Mouse (Mus musculus) adrenal gland, postnatal 36 days (tissue): ENCODE results near the gene Icam4. TPM values are rescaled to one million over a fixed set of nuclear protein-coding genes. Genes with fewer than 3 reads are reported as not detected.
A peak's percentile ranks its signal among the peaks of the same experiment; 100 is the strongest.
"Not testable (repeated sequence)": the region's sequence is repeated elsewhere in the genome, so short reads cannot be mapped to it uniquely, and the experiment has no call there.

Experiments used
- DNase-seq, 2 experiments: peaks; one replicate each; pipeline ENCODE4 v3.0.0; 2021; ENCODE audit warnings: mixed read lengths in 1 of 2
- microRNA-seq: library from miRNA; unstranded; fragments of <30 nt; microRNA quantifications from one replicate; pipeline ENCODE4 v1.2.0, GENCODE M21; 2021
- total RNA-seq, 2 experiments: library from RNA; stranded (reverse); gene quantifications; 2 replicates each; pipeline ENCODE4 v1.2.3; 2021

Icam4 gene
- total RNA-seq, 2 experiments from 2014 or later = 1.9 to 2.8 TPM

DNA sequence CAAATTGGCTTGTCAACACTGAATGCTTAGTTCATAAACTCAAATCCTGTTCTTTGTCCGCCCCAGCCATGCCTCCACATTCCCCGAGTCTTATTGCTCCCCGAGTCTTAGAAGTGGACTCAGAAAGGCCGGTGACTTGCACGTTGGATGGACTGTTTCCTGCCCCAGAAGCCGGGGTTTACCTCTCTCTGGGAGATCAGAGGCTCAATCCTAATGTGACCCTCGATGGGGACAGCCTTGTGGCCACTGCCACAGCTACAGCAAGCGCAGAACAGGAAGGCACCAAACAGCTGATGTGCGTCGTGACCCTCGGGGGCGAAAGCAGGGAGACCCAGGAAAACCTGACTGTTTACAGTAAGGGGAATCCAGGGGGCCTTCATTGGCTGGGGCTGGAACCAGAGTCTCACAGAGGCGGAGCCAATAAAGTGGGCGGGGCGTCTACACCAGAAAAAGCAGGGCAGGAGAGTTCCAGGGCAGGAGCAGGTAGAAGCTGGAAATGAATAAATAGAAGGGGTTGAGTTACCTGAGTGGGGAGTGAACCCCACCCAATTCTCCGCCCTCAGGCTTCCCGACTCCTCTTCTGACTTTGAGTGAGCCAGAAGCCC is 5.4 kb downstream of the Icam4 start:
- no peak for DNase-seq

DNA sequence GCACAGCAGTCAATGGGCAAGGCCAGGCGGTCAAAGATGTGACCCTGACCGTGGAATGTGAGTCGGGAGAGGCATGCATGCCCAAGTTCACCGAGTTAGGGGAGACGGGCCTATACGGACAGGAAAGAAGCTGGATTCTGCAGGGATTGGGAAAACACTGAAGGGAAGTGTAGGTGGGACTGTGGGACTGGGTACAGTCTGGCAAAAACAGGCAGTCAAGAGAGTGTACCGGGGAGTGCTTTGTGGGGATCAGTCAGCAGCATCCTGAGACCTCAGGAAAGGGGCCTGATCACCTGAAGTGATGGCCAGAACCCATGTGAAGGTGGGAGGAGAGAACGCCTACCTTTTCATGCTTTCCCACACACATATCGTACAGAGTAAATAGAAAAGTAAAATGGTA is 6.4 kb downstream of the Icam4 start:
- DNase-seq = no peak

DNA sequence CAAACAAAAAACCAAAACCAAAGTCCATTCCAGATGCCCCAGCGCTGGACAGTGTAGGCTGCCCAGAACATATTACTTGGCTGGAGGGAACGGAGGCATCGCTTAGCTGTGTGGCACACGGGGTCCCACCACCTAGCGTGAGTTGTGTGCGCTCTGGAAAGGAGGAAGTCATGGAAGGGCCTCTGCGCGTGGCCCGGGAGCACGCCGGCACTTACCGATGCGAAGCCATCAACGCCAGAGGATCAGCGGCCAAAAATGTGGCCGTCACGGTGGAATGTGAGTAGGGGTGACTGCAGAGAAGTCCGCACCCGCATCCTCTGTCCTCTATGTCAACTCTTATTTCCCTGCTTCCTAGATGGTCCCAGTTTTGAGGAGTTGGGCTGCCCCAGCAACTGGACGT is 7.0 kb downstream of the Icam4 start:
- no peak for DNase-seq

DNA sequence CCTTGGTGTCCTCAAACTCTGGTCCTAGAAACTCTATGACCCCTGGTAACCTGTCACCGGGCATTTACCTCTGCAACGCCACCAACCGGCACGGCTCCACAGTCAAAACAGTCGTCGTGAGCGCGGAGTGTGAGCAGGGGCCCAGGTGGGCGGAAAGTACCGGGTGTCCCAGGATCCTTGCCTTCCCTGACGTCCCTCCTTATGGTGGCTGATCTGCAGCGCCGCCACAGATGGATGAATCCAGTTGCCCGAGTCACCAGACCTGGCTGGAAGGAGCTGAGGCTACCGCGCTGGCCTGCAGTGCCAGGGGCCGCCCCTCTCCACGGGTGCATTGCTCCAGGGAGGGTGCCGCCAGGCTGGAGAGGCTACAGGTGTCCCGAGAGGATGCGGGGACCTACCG is 7.5 kb downstream of the Icam4 start:
- DNase-seq = no peak

DNA sequence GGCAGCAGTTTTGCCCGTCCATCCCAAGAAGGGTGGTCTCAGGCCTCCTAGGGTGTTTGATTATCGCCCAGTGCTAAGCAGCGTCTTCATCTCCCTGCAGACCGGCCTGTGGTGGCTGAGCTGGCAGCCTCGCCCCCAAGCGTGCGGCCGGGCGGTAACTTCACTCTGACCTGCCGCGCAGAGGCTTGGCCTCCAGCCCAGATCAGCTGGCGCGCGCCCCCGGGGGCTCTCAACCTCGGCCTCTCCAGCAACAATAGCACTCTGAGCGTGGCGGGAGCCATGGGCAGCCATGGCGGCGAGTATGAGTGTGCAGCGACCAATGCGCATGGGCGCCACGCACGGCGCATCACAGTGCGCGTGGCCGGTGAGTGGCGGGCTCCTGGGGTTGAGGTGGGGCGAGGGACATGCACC is 8.3 kb downstream of the Icam4 start:
- DNase-seq = peak in 1 of 2 experiments; percentile 37

DNA sequence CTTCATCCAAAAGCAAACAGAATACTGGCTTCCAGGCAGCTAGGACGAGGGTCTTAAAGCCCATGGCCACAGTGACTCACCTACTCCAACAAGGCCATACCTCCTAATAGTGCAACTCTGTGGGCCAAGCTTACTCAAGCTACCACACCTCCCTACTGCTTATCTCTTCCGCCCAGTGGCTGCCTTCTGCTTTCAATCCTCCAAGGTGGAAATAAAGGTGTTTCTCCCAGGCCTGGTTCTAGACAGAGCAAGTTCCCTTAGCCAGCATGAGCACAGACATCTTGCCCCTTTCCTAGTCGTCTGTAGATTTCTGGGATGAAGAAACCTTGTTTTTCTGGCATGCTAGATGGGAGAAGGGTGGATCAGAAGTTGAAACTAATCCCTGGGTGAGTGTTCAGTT is 10.6 kb downstream of the Icam4 start:
- no peak for DNase-seq

DNA sequence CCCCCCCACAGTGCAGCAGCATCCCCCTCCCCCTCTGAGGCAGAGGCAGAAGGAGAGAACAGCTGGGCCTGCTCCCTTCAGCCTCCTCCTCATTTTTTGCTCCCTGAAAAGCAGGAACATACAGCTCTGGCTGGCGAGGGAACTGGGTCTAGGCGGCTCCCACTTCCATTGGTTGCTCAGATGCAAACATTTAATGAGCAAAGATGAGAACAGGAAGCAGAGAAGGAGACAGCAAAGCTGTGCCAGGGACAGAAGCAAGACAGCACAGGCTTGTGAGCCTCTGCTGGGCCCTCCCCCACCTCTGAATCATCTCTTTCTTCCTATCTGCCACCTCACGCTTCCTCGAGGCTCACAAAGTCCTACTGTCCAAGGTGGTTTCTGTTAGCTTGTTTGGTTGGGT is 12.1 kb downstream of the Icam4 start:
- peak in 1 of 2 experiments; percentile 56 for DNase-seq

DNA sequence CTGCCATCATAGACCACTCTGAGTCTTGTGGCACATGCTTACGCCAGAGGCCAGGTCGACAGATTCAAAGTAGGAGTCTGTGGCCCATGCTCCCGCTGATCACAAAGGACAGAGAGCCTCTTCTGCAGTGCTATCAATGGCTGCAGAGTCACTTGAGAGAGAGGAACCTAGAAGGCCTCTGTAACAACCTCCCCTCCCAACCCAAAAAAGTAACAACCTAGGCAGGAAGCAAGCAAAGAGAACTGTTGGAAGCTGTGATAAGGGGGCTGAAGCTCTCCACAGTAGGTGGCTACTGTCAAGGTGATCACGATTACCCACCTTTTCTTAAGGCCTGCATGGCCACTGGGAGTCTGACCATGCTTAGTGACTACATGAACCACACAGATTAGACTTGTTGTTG is 14.4 kb downstream of the Icam4 start:
- DNase-seq = no peak

DNA sequence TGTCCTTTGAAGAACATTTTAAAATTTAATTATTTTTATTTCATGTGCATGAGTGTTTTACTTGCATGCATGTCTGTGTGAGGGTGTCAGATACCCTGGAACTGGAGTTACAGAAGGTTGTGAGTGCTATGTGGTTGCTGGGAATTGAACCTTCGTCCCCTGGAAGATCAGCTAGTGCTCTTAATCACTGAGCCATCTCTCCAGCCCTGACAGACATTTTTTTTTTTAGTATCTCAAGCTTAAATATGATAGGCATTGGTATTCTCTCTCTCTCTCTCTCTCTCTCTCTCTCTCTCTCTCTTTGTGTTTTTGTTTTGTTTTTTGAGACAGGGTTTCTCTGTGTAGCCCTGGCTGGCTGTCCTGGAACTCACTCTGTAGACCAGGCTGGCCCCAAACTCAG is 15.6 kb downstream of the Icam4 start:
- DNase-seq = not testable (repeated sequence)

DNA sequence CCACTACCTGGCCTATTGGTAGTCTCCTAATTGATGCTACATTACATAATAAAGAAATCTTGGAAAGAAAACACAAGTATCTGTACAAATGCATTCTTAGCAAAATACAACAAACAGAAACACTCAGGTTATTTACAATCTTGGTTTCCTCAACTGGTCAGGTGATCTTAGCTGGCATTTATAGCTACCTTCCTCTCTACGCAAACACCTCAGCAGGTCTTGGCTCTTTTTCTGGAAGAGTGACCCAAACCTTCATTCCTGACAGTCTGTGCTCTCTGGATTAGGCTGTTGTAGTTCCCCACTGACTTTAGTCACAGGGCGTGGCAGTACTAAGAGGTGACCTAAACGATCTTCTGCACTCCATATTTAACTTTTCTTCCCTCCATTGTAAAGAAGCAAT is 16.1 kb downstream of the Icam4 start:
- no peak for DNase-seq

DNA sequence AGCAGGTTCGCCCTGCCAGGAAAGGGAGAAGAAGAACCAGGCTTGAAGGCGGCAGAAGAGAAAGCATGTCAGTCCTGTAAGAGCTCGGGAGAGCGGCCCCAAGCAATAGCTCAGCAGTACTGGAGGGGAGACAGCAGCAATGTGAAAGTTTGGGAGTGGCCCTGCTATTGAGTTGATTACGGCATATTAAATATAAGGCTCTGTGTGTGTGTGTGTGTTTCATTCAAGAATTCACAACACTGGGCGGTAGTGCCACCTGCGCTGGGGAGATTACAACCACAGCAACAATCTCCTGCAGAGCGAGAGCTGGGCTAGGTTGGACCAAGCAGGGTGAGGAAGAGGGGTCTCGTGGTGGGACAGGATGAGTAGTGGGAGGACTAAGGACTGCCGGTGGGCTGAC is 22.4 kb downstream of the Icam4 start:
- no peak for DNase-seq

DNA sequence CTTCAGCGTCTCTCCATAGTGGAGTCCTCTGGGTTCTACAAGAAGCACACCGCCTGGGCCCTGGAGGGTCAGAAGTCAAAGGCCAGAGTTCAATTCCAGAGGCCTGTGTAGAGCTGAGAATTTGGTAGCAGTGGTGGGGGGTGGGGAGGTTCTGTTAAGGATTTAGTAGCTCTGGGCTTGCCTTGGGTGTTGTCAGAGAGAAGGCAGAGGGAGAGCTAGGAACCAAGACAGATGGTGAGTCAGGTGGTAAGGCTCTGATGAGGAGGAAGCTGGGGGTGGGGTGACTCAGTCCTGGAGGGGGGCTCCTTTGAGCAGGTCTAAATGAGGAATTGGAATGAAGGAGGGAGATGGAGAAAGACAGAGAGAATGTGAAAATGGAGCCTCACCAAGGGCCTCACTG is 33.8 kb downstream of the Icam4 start:
- DNase-seq = no peak

DNA sequence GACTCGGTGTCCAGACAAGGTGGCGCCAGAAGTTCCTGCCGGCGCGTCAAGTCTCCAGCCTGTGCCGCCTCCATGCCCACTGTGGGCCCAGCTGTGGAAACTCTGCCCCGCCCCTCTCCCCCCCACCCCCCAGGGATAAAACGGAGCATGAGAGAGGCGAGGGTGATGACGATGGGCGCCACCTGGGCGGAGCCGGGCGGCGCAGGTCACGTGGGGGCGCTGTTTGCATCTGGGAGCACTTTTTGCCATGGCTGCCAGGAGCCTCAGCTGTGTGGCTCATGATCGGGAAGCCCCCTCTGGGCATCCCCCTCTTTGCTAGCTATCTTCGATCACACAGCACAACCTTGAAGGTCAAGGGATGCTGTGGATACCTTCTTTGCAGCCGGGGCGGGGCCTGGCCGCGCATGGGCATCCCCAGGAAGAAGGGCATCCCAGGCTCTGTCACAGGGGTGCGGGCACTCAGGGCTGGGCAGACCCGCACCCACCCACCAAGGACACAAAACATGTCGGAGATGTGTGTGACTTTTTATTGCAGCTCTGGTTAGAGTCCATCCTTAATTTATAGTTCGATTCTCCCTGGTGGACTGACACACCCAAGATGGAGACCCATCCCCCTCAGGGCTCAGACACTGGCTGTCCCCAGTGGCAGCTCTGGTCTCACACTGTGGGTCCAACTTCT is 38.0 kb downstream of the Icam4 start, which contains the start of gene Zglp1:
Zglp1 (minus strand) TSS at position 88 of the 679 bp plus-strand sequence.
- DNase-seq = no peak

DNA sequence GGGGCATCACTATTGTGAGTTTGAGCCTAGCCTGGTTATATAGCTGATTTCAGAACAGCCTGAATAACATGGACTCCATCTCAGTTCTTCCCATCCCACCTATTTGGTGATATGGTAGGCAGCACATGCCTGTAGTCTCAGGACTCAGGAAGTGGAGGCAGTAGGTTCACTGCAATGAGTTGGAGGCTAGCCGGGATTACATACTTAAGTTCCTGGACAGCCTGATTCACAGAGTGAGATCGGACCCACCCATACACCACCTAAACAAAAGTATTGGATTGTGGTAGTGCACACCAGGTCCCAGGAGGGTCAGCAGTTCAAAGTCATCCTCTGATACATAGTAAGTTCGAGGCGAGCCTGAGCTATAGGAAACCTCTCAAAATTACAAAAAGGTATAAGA is 43.5 kb downstream of the Icam4 start:
- DNase-seq = no peak

DNA sequence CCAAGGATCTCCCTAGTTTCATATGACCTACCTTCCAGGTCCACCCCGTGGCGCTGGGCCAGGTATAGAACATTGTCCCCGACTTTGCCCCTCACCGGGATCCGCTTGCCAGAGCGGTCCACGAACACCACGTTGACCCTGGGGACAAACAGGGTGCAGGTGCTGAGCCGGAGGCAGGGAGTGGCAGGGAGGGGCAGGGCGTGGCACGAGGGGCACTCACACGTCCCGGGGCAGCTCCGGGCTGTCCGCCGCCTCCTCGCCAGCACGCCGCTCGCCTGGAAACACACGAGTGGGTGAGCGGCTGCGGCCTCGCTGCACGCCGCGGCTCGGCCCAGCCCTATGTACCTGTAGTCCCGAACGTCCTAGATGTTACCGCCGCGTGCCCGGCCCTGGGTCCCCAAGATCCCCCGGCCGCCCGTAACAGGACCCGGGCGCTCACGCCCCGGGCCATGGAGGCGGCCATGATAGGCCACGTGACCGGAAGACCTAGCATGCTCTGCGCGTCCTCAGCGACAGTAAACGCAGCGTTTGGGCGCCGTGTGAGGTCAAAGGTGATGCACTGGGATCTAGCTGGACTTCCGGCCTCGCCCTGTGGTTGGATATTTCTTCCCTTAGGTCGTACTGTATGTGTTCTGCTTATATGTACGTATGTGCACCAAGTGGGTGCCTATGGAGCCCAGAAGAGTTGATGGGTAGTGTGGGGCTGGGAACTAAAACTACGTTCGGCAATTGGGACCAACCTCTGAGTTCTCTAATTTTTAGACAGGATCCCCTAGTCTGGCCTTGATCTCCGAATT is 44.1 kb downstream of the Icam4 start, which contains the start of the genes Gm49373 and Fdx1l:
Gm49373 (minus strand) TSS at position 53 of the 797 bp plus-strand sequence.
Fdx1l (minus strand) TSS at position 571 of the 797 bp plus-strand sequence.
- peak; percentile 93 to 94 for DNase-seq

DNA sequence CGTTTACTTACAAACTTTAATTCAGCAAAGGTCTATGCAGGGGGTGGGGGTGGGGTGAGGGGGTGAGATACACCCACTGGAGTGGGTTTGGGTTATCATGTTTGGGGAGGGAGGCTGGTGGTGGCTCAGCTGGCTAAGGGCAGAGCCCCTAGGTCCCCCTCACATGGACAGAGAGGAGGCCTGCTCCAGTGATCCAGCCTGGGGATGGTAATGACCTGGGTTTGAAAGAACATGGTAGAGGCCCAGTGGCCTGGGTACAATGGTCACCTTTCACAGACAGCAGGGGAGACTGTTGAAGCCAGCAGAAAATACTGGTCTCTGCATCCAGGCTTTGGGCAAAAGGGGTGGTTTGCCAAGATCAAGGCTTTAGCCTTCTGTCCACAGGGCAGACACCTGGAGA is 45.0 kb downstream of the Icam4 start:
- DNase-seq = no peak

DNA sequence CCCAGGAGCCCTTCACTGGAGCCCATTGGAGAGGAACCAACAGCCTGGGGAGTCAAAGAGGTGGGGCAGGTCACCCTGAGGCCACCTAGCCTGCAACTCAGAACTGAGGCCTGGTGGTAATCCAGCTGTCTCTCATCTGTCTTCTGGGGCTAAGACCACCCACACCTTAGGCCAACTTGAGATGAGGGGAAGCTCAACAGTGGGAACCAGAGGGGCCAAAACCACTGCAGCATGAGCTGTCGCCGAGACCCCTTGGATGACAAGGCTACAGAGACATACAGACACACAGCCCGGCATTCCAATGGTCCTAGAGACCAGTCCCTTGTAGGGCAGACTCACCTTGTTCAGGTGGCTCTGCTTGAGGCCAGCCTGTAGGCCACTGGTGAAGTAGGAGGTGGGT is 46.5 kb downstream of the Icam4 start:
- DNase-seq = no peak

Small RNA genes within 50 kb of the gene (microRNA-seq; reads per million reads assigned to microRNA genes)
- gene Mir1900 (not detected), gene Mir7082 (not detected)

Other genes starting within 250 kb of the Icam4 start
- 100 to 1,000 TPM; 187 to 205 TPM for gene Col5a3, start 214.3 kb upstream of the Icam4 start, total RNA-seq
- not detected for gene Rdh8, start 210.9 kb upstream of the Icam4 start, total RNA-seq
- gene A230050P20Rik, start 160.7 kb upstream of the Icam4 start, total RNA-seq = 10 to 100 TPM; 19.1 to 20.4 TPM
- gene Angptl6, start 149.6 kb upstream of the Icam4 start, total RNA-seq = 1 to 10 TPM; 3.2 to 3.5 TPM
- 10 to 100 TPM; 26.6 to 45.4 TPM for gene Ppan, start 141.2 kb upstream of the Icam4 start, total RNA-seq
- 100 to 1,000 TPM; 154 to 178 TPM for gene Eif3g, start 130.8 kb upstream of the Icam4 start, total RNA-seq
- 10 to 100 TPM; 42.9 to 59.7 TPM for gene Dnmt1, start 69.5 kb upstream of the Icam4 start, total RNA-seq
- gene S1pr2, start 52.6 kb upstream of the Icam4 start, total RNA-seq = 10 to 100 TPM; 16.5 to 19.2 TPM
- 100 to 1,000 TPM; 122 to 130 TPM for gene Mrpl4, start 26.6 kb upstream of the Icam4 start, total RNA-seq
- 10 to 100 TPM; 10.7 to 14.8 TPM for gene Icam1, start 13.4 kb upstream of the Icam4 start, total RNA-seq
- gene Icam5, start 2.7 kb downstream of the Icam4 start, total RNA-seq = under 1 TPM; 0.10 to 0.20 TPM
- not detected for gene Zglp1, start 37.7 kb downstream of the Icam4 start, total RNA-seq
- under 1 TPM; 0.30 to 0.46 TPM for gene Gm49373, start 43.7 kb downstream of the Icam4 start, total RNA-seq
- gene Fdx1l, start 44.2 kb downstream of the Icam4 start, total RNA-seq = 10 to 100 TPM; 33.8 to 42.2 TPM
- under 1 TPM; 0.60 to 0.82 TPM for gene Gm38431, start 62.6 kb downstream of the Icam4 start, total RNA-seq
- 10 to 100 TPM; 50.0 to 57.1 TPM for gene Raver1, start 62.6 kb downstream of the Icam4 start, total RNA-seq
- gene Tyk2, start 101.9 kb downstream of the Icam4 start, total RNA-seq = 10 to 100 TPM; 14.6 to 15.2 TPM
- 100 to 1,000 TPM; 180 to 201 TPM for gene Cdc37, start 120.6 kb downstream of the Icam4 start, total RNA-seq
- gene Pde4a, start 136.3 kb downstream of the Icam4 start, total RNA-seq = 10 to 100 TPM in 1 of 2 experiments, 1 to 10 TPM in 1; 8.6 to 10.6 TPM
- 10 to 100 TPM; 45.8 to 46.0 TPM for gene Keap1, start 210.0 kb downstream of the Icam4 start, total RNA-seq
- under 1 TPM in 1 of 2 experiments, not detected in 1; 0.99 TPM for gene S1pr5, start 219.1 kb downstream of the Icam4 start, total RNA-seq
- gene Atg4d, start 235.9 kb downstream of the Icam4 start, total RNA-seq = 10 to 100 TPM; 39.1 to 39.5 TPM